Mouse (Mus musculus) cortical plate, adult 2 months (tissue): ENCODE measurements around the gene Rpl4.

Experiments
- CTCF ChIP-seq: fragments of 200-500 bp; IDR thresholded peaks from 2 replicates; pipeline ENCODE4 v1.5.1; 2011; ENCODE audit warnings: mild to moderate bottlenecking, control low read depth, low read length; ENCODE audit not compliant: insufficient read depth; ENCODE audit errors: extremely low read depth
- POLR2A ChIP-seq: fragments of 200-500 bp; IDR thresholded peaks from 2 replicates; pipeline ENCODE4 v1.6.1; 2011; ENCODE audit warnings: mild to moderate bottlenecking, low read length, control low read depth; ENCODE audit not compliant: insufficient read depth; ENCODE audit errors: extremely low read depth

GRCm38 (mm10) chr9:64219305-64219704, 46.1 kb downstream of the Rpl4 start:
- TF ChIP-seq POLR2A (no peak), CTCF (no peak)
